Mouse (Mus musculus) embryonic fibroblast, embryonic 13.5 days (primary cell): Measurements from ENCODE around the gene Snrpd3.

Experiments used
- CTCF ChIP-seq: IDR thresholded peaks from 2 replicates; pipeline ENCODE4 v1.5.1; 2011; ENCODE audit warnings: mild to moderate bottlenecking, control low read depth, low read length, moderate library complexity, borderline replicate concordance; ENCODE audit not compliant: insufficient read depth
- POLR2A ChIP-seq: IDR thresholded peaks from 2 replicates; pipeline ENCODE4 v1.6.1; 2011; ENCODE audit warnings: low read depth, mild to moderate bottlenecking, control low read depth, low read length, moderate library complexity

DNA sequence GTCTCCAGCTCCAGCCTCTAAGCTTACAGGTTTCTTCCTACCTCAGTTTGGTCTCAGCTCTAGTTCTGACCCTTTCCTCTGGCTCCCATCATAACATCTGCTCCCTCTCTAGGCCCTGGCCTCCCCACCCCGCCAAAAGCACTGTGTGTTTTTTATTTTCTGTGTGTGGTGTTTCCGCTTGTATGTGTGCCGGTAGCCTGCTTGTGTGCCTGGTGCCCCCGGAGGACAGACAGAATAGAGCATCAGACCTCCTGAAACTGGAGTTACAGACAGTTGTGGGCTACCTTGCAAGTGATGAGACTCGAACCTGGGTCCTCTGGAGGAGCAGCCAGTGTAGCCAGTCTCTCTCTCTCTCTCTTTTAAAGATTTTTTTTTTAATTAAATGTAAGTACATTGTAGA is 49.0 kb downstream of the Snrpd3 start:
- TF ChIP-seq CTCF, result no peak
- no peak for TF ChIP-seq POLR2A
